Mouse (Mus musculus) thymus, postnatal 14 days (tissue): ENCODE results near the gene Arhgef19.

ENCODE experiments used
- DNase-seq: peaks from one replicate; pipeline ENCODE4 v3.0.0; 2021

Gene Arhgef19

DNA sequence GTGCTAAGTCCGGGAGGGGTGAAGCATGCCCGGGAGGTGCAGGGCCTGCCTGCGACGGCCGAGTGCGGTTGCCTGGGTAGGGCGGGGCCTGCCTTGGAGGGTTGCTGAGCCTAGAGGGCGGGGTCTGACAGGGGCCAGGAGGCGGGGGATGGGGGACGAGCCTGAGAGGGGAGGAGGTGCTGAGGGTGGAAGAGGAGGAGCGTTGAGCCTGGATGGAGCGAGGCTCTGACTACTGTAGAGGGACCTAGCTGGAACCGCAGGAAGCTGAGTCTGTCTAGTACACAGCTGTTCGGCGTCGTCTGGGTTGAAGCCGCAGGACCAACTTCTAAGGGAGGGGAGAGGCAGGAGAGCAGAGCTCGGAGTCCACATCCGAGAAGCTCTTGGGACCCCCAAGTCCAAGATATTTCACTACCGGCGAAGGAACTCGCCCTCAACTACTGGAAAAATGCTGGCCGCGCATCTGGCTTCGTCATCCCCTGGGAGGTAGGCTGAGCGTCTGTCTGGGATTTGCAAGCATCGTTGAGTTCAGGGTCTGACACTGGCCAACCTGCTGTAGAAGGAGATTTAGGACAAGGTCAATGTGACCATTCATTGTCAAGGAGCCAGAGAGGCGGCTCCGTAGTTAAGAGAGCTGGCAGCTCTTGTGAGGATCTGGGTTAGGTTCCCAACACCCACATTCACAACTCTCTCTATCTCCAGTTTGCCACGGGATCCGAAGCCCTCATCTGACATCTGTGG is at the start of gene Arhgef19:
TSS of gene Arhgef19 (plus strand) at position 112 of the 738 bp plus-strand sequence.
- peak; percentile 87 for DNase-seq

DNA sequence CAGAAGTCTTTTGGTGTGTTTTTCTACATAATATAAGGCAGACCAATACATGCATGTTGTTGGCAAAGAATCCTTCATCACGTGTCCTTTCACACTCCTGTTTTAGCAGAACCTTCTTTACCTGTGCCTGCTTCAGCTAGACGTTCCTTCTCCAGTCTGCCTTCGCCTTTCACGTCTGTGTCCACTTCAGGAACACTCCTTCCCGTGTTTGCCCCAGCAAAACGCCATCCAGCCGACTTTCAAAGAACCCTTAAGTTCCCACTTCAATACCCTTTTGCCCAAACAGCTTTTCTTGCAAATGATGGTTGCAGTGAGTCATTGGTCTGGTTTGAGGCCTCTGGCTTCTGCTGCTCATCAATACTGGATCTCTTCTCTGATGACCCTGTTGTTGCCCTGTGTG is 48.0 kb upstream of the Arhgef19 start:
- no peak for DNase-seq

- DNase-seq = no peak
Observed at GRCm38 (mm10) chr4:141194553-141194952, 44.7 kb upstream of the Arhgef19 start.

DNA sequence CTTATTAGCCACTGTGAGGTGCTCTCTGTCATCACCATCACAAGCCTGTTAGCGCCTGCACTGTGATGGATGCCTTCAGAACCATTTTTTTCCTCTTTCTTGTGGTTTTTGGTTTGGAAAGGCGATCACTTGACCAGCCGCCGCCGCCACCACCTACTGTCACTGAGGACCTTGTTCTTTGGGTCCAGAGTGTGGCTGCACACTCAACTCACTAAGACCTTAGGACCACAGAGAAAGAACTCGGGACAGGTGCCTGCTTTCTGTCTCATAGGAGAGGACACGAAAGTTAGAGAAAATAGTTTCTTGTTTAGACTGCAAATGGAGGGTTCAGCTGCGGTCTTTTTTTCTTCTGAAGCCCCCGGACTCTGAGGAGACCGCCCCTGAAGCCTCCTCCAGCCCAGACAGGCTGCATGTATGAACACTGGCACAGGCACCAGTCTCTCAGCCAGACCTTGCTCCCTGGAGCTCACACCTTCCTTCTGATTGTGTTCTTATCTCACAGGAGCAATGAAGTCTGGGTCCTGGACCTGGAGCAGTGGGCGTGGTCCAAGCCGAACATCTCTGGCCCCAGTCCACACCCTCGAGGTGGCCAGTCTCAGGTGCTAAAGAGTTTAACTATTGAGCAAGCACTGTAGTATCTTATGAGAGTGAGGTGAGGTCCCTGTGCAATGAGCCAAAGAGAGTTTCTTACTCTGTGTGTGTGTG is 42.2 kb upstream of the Arhgef19 start:
- DNase-seq = no peak

- DNase-seq = no peak
Observed at GRCm38 (mm10) chr4:141197686-141198035, 41.6 kb upstream of the Arhgef19 start.

DNA sequence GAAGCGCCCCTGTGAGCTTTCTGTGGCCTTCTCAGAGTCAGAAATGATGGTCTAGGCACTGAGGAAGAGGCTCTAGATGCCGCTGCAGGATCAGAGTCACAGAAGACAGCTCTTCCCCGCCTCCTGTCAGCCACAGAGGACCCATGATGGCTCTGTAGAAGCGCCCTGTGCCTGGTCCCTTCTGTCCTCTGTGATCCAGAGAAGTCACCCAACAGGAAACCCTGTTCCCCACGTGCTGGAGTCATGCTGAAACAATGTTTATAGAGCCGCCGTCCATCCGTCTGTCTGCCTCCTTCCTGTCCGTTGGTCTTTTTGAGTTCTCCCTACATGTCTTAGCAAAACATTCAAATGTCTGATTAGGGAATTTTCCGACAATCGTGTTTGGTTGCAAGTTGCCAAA is 38.4 kb upstream of the Arhgef19 start:
- no peak for DNase-seq

DNA sequence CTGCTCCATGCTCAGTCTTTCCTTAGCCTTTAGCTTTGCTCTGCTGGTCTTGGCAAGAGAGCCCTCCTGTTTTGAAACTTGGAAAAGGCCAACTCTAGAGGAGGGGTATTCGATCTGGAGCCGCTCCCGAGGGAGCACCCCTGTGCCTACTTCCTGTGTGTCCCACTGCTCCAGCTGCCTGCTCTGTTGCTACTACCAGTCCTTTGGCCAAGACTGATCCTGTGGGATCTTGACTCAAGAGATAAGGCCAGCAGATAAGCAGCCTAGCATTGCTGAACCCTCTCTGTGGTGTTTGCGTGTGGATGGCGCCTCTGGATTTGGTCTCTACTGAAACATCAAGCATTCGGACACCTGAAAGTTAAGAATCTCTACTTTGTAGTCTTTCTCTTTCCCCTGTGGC is 37.1 kb upstream of the Arhgef19 start:
- DNase-seq = no peak

DNA sequence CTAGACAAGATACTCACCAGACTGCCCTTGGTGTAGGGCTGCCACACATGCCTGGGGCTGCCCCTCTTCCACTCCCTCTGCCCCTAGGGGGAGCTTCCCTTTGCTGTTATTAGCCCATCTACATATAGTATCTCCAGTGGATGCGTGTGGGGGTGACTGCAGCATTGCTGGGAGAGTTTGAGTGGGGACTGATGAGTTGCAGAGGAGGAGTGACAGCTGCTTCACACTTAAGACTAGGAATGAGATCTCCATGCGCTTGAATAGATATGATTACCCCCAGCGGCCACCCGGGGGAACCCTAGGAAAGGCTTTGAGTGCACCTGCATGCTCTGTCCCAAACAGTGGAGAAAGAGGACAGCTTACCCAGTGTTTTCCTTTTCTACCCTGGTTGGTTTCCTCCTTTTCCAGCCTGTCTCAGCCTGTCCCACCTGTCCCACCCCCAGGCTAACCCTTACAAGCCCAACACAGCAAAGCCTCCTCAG is 34.7 kb upstream of the Arhgef19 start:
- DNase-seq = peak; percentile 48

DNA sequence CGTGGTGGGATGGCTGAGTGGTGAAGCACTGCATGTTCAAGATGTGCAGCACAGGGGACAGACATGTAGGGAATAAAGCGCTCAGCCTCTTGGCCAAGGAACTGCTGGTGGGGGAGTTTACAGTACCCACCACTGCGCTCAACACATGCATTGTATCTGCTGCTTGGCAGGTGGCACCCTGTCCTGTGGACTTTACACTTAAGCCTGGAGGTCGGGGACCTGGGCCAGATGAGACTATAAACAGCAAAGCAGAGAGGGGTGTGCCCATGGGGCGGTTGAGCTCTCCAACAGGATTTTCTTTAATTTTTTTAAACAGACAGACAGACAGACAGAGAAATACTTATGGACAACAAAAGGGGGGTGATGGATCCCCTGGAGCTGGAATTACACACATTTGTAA is 32.2 kb upstream of the Arhgef19 start:
- no peak for DNase-seq

DNA sequence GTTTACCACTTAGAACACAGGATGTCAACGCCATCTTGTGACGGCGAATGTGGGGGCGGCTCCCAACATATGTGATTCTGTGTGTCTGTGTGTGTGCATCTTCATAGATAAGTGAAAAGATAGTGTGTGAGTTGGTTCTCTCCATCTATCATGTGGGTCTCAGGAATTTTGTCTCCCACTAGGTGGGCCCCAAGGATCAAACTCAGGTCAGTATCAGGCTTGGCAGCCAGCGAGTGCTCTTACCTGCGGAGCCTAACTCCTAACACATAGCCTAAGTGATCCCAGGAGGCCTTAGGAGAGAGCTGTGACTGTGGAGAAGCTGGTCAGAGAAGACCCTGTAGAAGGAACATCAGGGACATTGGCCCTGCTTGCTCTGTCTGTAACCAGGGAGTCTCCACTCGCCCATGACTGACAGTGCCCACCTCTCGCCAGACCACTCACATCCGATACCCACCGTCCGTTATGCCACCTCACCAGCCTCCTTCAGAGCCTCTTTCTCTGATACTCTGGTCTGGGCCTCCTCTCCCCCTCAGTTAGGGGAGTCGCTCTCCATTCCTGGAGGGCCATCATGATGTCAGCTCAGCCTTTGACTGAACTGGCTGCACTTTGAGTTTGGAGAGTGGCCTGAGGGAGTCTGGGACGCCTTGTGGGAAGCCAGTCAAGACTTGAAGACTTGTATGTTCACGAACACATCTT is 28.6 kb upstream of the Arhgef19 start:
- DNase-seq = peak; percentile 28

GRCm38 (mm10) chr4:141211646-141212045 is 27.7 kb upstream of the Arhgef19 start:
- no peak for DNase-seq

DNA sequence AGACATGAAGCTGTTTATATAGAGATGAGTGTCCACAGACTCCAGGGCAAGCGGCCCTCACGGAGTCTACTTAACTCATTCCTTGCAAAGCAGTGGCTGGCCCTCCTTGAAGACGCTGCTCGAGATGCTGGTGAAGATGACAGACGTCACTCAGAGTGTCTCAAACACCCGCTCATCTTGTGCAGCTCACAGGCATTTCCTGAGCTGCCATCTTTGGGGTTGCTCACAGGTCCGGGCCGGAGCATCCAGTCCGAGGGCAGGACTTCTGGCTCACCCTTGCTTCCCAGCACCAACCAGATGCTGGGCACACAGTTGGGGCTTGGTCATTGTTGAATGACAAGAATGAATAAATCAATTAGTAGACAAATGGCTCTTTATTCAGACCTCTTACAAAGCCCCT is 26.4 kb upstream of the Arhgef19 start:
- no peak for DNase-seq

DNA sequence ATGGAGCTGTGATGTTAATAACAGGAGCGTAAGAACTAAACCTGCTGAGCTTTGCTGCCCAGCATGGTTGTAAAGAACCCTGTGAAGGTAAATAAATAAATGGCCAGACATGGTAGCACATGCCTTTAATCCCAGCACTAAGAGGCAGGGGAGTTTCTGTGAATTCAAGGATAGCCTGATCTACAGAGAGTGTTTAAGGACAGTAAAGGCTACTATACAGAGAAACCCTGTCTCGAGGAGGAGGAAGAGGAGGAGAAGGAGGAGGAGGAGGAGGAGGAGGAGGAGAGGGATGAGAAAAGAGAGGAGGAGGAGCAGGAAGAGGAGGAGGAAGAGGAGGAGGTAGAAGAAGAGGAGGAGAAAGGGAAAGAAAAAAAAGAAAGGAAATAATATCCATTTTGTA is 26.0 kb upstream of the Arhgef19 start:
- DNase-seq = no peak

DNA sequence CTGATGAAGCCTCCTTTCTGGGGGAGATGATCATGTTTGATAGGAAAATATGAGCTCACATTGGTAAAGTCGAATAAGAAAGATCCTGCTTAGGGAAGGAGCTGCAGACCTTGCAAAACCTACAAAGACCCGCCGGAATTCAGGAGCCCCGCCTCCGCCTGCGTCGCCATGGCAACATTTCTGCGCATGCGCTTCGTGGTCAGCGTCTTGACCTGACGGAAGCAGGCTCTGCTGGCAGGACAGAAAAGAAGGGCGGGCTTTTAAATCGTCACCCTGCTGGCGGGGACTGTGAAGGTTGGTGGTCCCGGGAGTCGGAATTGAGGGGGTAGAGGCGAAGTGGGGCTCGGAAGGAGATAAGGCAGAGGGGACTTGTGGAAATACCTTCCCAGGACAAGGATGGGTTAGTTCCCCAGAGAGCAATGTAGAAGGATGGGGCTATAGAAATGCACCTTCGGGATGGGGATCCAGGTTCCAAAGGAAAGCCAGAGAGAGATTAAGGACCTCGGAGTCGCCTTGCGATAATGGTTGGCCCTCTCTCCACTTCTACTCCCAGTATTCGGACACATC is 25.4 kb upstream of the Arhgef19 start, which contains the start of gene Rsg1:
TSS of gene Rsg1 (plus strand) at position 187 of the 567 bp plus-strand sequence.
- DNase-seq = peak; percentile 98

GRCm38 (mm10) chr4:141214337-141214851 is 24.9 kb upstream of the Arhgef19 start:
- peak; percentile 80 for DNase-seq

DNA sequence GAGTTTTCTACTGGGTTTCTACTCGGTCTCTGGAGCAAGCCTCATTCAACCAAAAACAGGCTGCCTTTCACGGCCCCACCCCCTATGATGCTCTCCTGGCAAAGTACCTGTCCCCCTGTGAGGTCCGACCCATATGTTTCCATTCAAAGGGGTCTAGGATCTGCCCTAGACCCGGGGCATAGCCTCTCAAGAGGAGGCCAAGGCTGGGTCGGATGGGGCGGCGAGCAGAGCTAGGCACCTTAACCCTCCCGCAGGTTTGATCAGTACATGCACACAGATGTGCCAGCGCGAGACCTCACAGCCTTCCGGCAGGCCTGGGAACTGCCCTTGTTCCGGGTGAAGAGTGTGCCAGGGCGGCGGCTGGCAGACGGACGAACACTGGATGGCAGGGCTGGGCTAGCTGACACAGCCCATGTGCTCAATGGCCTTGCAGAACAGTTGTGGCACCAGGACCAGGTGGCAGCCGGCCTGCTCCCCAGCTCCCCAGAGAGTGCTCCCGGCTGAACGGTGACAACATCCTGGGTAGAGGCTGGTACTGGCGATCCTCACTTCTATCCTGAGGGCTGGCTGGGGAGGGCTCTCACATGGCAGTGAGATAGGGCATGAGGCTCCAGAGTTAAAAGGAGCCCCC is 19.6 kb upstream of the Arhgef19 start:
- no peak for DNase-seq

DNA sequence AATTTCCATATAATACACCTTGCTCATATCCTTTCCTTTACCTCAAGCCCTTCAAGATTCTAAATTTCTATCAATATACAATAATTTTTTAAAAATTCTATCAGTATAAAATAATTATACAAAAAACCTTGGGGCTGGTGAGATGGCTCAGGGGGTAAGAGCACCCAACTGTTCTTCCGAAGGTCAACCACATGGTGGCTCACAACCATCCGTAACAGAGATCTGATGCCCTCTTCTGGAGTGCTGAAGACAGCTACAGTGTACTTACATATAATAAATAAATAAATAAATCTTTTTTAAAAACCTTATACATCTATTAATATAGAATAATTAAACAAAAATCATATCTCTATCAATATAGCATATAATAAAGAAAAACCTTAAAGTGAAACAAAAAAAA is 17.5 kb upstream of the Arhgef19 start:
- DNase-seq = no peak

DNA sequence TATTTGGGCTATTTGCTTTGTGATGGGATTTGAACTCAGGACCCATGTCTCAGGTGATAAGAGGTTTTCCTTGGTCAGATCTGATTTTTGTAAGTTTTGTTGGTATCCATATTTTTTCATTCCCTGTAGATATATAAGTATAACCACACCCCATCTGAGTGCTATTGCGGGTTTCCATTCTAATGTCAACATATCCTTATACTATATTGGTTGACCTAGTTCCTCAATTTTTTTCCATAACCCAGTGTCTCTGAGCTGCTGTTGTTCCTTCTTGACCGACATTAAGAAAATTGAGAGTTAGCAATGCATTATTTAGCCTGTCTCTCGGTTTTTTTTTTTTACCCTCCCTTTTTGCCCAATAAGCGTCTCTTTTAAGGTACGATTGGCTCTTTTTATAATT is 16.5 kb upstream of the Arhgef19 start:
- DNase-seq = no peak

- no peak for DNase-seq
Observed at GRCm38 (mm10) chr4:141228687-141229086, 10.6 kb upstream of the Arhgef19 start.

DNA sequence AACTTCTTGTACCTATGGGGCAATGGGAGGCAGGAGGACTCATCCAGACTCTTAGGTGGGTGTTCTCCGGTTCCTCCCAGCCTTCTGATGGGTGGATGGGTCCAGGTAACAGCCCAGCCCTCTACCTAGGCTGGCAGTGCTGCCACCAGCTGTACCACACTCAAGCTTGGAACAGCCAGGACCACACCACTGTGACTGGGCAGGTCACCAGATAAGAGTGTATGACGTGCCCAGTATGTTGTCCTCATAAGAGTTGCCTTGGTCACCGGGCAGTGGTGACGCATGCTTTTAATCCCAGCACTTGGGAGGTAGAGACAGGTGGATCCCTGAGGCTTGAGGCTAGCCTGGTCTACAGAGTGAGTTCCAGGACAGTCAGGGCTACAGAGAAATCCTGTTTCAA is 6.1 kb upstream of the Arhgef19 start:
- DNase-seq = no peak

- no peak for DNase-seq
Observed at GRCm38 (mm10) chr4:141235537-141236111, 3.7 kb upstream of the Arhgef19 start.

DNA sequence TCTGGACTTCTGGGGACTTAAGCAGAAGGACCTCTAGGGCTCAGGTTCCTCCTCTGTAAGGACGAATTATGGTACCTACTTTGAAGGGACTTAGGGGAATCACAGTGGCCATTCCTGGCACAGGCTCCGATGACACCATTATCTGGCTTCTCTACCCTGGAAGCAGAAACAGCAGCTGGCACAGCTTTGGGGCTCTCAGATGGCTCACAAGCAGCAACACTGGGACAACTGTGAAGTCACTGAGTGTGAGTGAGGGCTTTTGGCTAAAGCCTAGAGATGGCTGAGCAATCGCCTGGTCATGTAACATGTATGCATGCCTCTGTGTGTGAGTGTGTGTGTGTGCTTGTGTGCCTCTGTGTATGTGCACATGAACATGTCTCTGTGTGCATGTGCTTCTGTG is 2.4 kb upstream of the Arhgef19 start:
- no peak for DNase-seq
